Mouse (Mus musculus): ENCODE measurements around the gene Zfp668. TPM values are rescaled to one million over a fixed set of nuclear protein-coding genes. Genes with fewer than 3 reads are reported as not detected.

Zfp668 gene
- total RNA-seq (2023): 13.9 to 14.9 TPM (median 14.4 TPM) in 4 replicates

DNA sequence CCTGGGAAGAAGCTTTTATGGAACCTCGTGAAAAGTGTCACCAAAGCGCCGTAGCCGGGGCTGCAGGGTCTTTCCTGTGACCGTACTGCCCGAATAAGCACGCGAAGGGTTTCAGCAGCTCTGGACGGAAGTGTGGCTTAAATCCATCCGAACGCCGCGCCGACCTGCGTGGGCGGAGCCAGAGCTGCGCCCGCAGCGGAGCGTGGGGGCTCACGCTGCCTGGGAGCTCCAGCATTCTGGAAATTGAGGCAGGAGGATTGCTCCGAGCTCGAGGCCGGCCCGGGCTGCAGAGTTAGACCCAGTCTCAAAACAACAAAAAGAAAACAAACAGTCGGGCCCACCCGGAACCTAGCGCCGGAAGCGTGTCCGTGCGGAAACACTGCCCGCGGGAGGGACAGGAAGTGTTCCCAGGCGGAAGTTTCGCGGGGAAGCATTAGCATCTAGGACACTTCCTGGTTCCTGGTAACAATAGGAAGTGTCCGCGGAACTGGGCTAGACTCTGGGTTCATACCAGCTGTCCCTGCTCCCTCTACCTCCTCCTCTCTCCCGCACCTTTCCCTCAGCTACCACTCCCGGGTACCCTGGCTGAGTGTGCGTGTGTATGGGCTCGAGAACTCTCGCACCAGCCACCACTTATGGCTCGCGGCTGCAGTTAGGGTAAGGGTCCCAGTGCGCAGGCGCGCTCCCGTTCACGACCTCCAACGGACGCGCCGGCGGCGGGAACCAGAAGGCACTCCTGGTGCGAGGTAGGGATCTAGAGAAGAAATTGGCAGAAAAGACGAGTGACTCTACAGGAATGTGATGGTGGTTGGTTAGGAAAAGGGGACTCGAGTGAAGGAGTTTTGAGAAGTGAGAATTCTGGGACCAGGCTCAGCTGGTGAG lies at the start of gene Zfp668:
Gene Zfp668 (minus strand): TSS at position 362 of the 882 bp plus-strand sequence.

DNA sequence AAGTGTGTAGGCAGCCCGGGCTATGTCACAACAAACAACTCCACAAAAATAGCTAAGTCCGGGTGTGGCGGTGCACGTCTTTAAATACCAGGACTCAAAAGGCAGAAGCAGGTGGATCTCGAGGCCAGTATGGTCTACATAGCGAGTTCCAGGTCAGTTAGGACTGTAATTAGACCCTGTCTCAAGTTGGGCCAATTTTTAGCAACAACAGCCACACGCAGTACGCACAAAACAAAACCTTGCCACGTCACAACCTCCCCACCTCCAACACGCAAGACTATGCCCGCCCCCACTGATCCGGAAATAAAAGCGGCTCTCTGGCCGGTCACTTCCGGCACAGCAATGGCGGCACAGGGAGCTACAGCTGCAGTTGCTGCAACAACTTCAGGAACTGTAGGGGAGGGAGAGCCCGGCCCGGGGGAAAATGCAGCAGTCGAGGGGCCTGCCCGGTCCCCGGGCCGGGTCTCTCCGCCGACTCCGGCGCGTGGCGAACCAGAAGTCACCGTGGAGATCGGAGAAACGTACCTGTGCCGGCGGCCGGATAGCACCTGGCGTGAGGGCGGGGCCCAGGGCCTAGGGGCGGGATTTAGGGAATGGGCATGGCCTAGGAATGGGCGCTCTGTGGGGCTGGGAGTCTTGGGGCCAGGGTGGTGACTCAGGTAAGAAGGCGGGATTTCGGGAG lies 35.7 kb upstream of the Zfp668 start, which contains the start of gene Kat8:
Gene Kat8 (plus strand): TSS at position 327 of the 682 bp plus-strand sequence.

DNA sequence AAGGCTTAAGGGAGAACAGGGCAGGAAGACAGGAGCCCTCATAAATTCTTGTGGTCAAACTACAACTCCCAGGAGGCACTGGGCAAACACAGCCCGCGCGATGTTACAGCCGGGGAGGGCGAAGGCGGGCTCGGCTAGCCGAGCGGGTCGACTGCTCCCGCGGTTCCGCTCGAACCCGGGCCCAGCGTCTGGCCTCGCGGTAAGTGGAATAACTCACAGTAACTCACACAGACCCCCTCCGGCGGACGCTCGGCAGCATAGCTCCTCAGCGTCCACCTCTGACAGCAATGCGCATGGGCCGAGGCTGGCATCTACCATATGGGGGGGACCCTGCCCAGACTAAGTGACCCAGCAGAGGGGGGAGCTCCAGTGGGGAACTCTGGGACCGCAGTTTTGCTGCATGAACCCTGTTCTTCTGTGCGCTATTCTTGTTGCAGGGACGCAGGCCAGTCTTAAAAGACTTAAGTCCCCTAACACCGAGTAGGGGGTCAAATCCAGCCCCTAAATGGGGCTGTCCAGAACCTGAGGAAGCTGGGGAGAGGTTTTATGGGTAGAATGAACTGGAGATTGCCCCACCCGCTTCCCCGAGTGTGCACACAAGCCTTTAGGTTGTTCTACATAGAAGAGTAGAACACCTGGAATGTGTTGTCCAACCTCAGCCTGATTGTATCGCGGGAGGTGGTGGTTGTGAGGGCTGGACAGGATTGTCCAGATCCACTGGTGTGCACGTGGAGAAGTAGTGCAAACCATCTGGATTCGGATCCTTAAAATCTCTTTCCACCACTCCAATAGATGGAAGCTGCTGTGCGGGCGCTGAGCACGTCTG lies 27.6 kb upstream of the Zfp668 start, which contains the start of gene Bckdk:
Gene Bckdk (plus strand): TSS at position 112 of the 826 bp plus-strand sequence.

DNA sequence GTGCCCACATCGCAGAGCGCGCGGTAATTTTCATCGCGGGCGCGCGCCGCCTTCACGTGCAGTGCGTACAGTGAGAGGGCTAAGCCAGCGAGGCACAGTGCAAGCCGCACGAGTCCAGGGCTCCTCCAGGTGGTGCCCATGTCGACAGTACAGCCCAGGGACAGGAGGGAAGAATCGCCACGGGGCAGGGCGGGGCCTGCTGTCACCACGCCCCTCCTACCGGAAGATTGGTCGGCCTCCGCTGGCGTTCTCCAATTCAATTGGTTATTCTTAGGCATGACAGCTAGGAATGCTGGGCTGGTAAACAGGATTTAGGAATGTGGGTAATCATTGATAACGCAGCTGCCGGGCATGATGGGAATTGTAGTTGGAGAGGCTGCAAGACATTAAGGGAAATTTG lies 18.8 kb upstream of the Zfp668 start, which contains the start of the genes Gm21974 and Vkorc1:
Gene Gm21974 (minus strand): TSS at position 13 of the 400 bp plus-strand sequence.
Gene Vkorc1 (minus strand): TSS at position 176 of the 400 bp plus-strand sequence.

DNA sequence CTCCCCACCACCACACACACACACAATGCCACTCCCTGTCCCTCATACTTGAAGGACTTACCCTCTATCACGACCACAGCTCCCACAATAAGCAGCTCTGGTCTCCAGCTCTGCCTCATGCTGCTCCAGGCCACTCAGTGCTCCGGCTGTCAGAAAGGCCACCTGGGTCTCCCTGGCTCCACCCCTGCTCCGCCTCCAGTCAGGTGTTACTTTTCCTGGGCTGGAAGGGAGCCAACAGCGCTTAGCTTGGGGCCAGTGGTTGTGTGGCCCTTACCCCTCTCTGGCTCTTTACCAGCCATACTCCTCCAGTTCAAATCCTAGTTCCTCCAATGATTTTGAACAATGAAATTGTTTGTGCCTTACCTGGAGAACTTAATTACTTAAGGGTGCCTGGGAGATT lies 14.2 kb upstream of the Zfp668 start, which contains the start of gene Prss53:
Gene Prss53 (minus strand): TSS at position 173 of the 400 bp plus-strand sequence.

DNA sequence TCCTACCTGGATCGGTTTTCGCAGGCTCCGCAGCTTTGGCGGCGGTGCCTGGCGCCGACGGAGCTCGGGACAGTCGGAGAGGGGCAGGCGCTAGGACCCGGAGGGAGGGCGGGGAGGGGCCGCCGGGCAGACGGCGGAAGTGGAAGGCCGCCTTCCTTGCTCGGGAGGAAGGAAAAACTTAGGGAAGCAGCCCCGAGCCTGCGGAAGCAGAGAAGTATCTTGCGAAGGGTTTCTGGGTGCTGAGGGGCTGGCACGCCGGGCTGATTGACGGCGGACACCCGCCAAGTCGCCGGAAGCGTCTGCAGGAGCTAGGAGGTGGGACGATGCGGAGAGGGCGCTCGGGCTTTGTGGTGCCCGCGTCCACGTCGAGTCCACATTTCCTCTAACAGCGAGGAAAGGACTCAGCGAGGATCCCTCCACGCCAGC lies 574 bp downstream of the Zfp668 start, which contains the start of gene Zfp646:
Gene Zfp646 (plus strand): TSS at position 181 of the 426 bp plus-strand sequence.

DNA sequence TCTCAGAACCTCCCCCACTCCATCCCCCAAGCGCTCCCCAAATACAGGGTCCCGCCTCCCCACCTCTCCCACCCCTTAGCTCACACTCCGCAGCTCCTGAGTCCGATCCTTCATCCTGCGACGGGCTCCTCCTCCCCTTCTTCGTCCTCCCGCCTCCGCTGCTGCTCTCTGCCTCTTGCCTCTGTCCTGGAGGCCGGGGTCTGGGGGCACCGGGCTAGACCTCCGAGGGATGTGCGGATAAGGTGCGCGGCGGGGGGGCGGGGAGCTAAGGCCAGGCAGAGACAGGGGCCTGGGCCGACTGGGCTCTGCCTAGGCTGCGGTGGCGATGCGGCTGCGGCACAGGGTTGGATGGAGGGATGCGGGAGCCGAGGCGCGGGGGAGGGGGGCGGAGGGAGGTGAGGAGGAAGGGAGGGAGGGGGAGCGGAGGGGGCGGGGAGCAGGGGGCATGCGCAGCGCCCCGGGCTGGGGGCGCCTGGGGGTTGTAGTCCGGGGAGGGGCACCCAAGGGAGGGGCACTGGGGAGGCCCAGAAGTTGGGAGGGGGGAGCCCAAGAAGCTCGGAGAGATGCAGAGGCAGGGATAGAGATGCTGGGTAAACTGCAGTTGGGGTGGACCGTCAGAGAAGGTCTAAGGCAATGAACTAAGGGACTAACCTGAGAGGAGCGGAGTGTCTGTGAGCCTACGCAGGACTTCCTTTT lies 52.3 kb downstream of the Zfp668 start, which contains the start of the genes Stx4a and Stx1b:
Gene Stx4a (plus strand): TSS at position 119 of the 696 bp plus-strand sequence.
Gene Stx1b (minus strand): TSS at position 374 of the 696 bp plus-strand sequence.

Other genes starting within 250 kb of the Zfp668 start
- 63.0 to 68.4 TPM (median 63.8 TPM) in 4 replicates for gene Bcl7c, start 167.9 kb downstream of the Zfp668 start, total RNA-seq (2023)
- gene Ctf1, start 164.1 kb downstream of the Zfp668 start, total RNA-seq (2023): not detected in 4 replicates
- gene Ctf2, start 144.7 kb downstream of the Zfp668 start, total RNA-seq (2023): not detected in 4 replicates
- 14.7 to 17.9 TPM (median 15.5 TPM) in 4 replicates for gene Fbxl19, start 132.3 kb downstream of the Zfp668 start, total RNA-seq (2023)
- gene Orai3, start 107.0 kb downstream of the Zfp668 start, total RNA-seq (2023): 28.6 to 34.8 TPM (median 29.6 TPM) in 4 replicates
- gene Setd1a, start 100.2 kb downstream of the Zfp668 start, total RNA-seq (2023): 73.7 to 86.9 TPM (median 79.4 TPM) in 4 replicates
- gene Gm49388, start 91.2 kb downstream of the Zfp668 start, total RNA-seq (2023): 1.5 to 2.4 TPM in 2 of 4 replicates, not detected in the others
- gene Hsd3b7, start 76.2 kb downstream of the Zfp668 start, total RNA-seq (2023): 1.7 to 3.7 TPM (median 3.2 TPM) in 4 replicates
- 121 to 153 TPM (median 133 TPM) in 4 replicates for gene Stx4a, start 52.5 kb downstream of the Zfp668 start, total RNA-seq (2023)
- gene Stx1b, start 52.3 kb downstream of the Zfp668 start, total RNA-seq (2023): not detected in 4 replicates
- 91.0 to 95.6 TPM (median 92.9 TPM) in 4 replicates for gene Zfp646, start 607 bp downstream of the Zfp668 start, total RNA-seq (2023)
- 0.35 to 0.45 TPM (median 0.40 TPM) in 4 replicates for gene Prss53, start 14.1 kb upstream of the Zfp668 start, total RNA-seq (2023)
- not detected in 4 replicates for gene Gm21974, start 18.6 kb upstream of the Zfp668 start, total RNA-seq (2023)
- 15.5 to 22.2 TPM (median 17.5 TPM) in 4 replicates for gene Vkorc1, start 18.8 kb upstream of the Zfp668 start, total RNA-seq (2023)
- 30.2 to 34.8 TPM (median 32.9 TPM) in 4 replicates for gene Bckdk, start 27.3 kb upstream of the Zfp668 start, total RNA-seq (2023)
- 43.2 to 49.2 TPM (median 46.0 TPM) in 4 replicates for gene Kat8, start 35.7 kb upstream of the Zfp668 start, total RNA-seq (2023)
- not detected in 4 replicates for gene Prss8, start 53.3 kb upstream of the Zfp668 start, total RNA-seq (2023)
- 2.5 to 3.3 TPM (median 2.8 TPM) in 4 replicates for gene Prss36, start 69.9 kb upstream of the Zfp668 start, total RNA-seq (2023)
- gene Fus, start 90.6 kb upstream of the Zfp668 start, total RNA-seq (2023): 793 to 895 TPM (median 867 TPM) in 4 replicates
- 24.0 to 28.8 TPM (median 26.2 TPM) in 4 replicates for gene Pycard, start 117.0 kb upstream of the Zfp668 start, total RNA-seq (2023)
- 0.26 to 1.7 TPM (median 1.0 TPM) in 4 replicates for gene Trim72, start 127.1 kb upstream of the Zfp668 start, total RNA-seq (2023)
- gene Itgam, start 185.8 kb upstream of the Zfp668 start, total RNA-seq (2023): 1.4 to 2.7 TPM (median 2.1 TPM) in 4 replicates
- not detected in 4 replicates for gene Gm49368, start 185.9 kb upstream of the Zfp668 start, total RNA-seq (2023)